Mouse (Mus musculus) forebrain, embryonic 10.5 days (tissue): ENCODE results near the gene Slc38a1. TPM values are rescaled to one million over a fixed set of nuclear protein-coding genes. Genes with fewer than 3 reads are reported as not detected.
"Not testable (repeated sequence)": the region's sequence is repeated elsewhere in the genome, so short reads cannot be mapped to it uniquely, and the experiment has no call there.

Experiments
- DNase-seq: peaks from one replicate; pipeline ENCODE4 v3.0.0-alpha.2; 2017; ENCODE audit warnings: low spot score; ENCODE audit errors: extremely low spot score
- H3K27ac ChIP-seq: fragments of 300-500 bp; sonication (generic); 2 replicates; pipeline ENCODE4 v1.5.1; 2016; ENCODE audit warnings: mild to moderate bottlenecking
- H3K27me3 ChIP-seq: fragments of 300-500 bp; sonication (generic); 2 replicates; pipeline ENCODE4 v1.6.1; 2016; ENCODE audit warnings: mild to moderate bottlenecking; ENCODE audit not compliant: poor library complexity, severe bottlenecking
- H3K36me3 ChIP-seq: fragments of 300-500 bp; sonication (generic); replicated peaks from 2 replicates; pipeline ENCODE4 v1.6.1; 2016; ENCODE audit warnings: mild to moderate bottlenecking, moderate library complexity
- H3K4me1 ChIP-seq: fragments of 300-500 bp; sonication (generic); 2 replicates; pipeline ENCODE4 v1.6.1; 2016
- H3K4me3 ChIP-seq: fragments of 300-500 bp; sonication (generic); 2 replicates; pipeline ENCODE4 v1.5.1; 2016; ENCODE audit warnings: mild to moderate bottlenecking, moderate library complexity
- H3K9me3 ChIP-seq: fragments of 300-500 bp; sonication (generic); 2 replicates; pipeline ENCODE4 v1.6.1; 2016; ENCODE audit warnings: mild to moderate bottlenecking, moderate library complexity
- WGBS: fragments of 180-500 bp; shearing (Covaris S2); methylation state at CpG from one replicate; pipeline ENCODE4 v1.1.7; 2016; 5-methylcytosine and 5-hydroxymethylcytosine counted together
- polyA plus RNA-seq: library from polyadenylated mRNA; unstranded; fragments of >200 nt; fragmentation: Nextera tagmentation; extraction: Ambion mirVana; gene quantifications from 2 replicates; pipeline ENCODE4 v1.2.1, GENCODE M21; 2016

The Slc38a1 gene
- polyA plus RNA-seq, 1 experiment from 2014 or later, result 138 TPM

DNA sequence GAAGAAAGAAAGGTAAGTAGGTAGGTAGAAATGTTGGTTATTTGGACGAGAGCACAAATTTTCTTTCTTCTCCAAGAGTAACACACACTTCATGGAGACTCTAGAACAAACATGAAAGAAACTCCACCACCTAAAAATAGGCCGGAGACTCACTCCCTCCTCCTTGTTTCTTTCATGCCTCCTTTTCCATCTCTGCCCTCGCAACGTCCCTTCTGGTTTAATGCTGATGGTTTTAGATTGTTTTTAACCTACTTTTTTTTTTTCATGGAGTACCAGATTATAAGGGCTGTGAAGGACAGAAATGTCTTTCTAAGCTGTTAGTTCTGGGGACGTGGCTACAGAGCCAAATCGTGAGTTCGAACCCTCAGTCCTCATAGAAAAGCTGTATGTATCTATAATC is 14.5 kb downstream of the Slc38a1 start:
- 94% methylated on average over 7 of the region's 7 CpGs for WGBS
- no peak for DNase-seq
- Histone ChIP-seq H3K4me1 (no peaks in the 10 kb centered on the region), H3K27me3 (no peaks in the 10 kb centered on the region), H3K36me3 (peaks cover 100% of the 10 kb centered on the region), H3K9me3 (peaks cover 47% of the 10 kb centered on the region), H3K4me3 (no peak overlapping the region), H3K27ac (no peak overlapping the region)

- WGBS, result 86% methylated on average over 5 of the region's 5 CpGs
- no peak for DNase-seq
- Histone ChIP-seq H3K9me3 (peaks cover 44% of the 10 kb centered on the region), H3K27me3 (no peaks in the 10 kb centered on the region), H3K36me3 (peaks cover 100% of the 10 kb centered on the region), H3K27ac (no peak overlapping the region), H3K4me1 (no peaks in the 10 kb centered on the region), H3K4me3 (no peak overlapping the region)
These were observed 15.8 kb downstream of the Slc38a1 start for GRCm38 (mm10) chr15:96626871-96627270.

DNA sequence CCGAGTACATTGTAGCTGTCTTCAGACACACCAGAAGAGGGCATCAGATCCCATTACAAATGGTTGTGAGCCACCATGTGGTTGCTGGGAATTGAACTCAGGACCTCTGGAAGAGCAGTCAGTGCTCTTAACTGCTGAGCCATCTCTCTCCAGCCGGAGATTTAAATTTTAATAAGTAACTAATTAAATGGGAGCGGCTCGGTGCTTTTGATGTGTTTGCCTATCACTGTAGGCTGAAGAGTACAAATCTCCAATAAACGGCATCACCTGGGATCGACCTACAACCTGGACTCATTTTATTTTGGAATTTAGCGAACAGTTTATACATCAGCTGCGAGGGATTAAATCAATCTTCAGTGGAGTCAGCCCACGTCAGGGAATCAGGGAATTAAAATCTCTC is 17.7 kb downstream of the Slc38a1 start:
- not testable (repeated sequence) for DNase-seq, H3K27me3 ChIP-seq, H3K4me1 ChIP-seq, H3K27ac ChIP-seq, H3K4me3 ChIP-seq
- Histone ChIP-seq H3K36me3 (peaks cover 100% of the 10 kb centered on the region), H3K9me3 (peaks cover 35% of the 10 kb centered on the region)
- WGBS, result 94% methylated on average over 9 of the region's 9 CpGs

DNA sequence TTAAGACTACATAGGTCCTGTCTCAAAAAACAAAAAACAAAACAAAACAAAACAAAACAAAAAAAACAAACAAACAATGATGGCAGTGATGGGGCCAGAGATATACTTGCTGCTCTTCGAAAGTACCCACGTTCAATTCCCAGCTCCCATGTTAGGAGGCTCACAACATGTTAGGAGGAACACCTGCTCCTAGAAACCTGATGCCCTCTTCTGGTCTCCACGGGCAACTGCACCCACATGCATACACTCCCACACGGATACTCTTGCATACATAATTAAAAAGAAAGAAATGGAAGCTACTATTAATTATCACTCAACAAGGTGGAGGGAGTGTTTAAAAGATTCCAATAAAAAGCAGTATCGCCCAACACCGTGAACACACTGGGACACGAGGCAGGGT is 20.3 kb downstream of the Slc38a1 start:
- H3K4me1 ChIP-seq, result no peaks in the 10 kb centered on the region
- no peak for DNase-seq
- H3K27me3 ChIP-seq, result no peaks in the 10 kb centered on the region
- peaks cover 100% of the 10 kb centered on the region for H3K36me3 ChIP-seq
- no peak overlapping the region for H3K27ac ChIP-seq
- WGBS, result 96% methylated on average over 7 of the region's 7 CpGs
- H3K4me3 ChIP-seq, result no peak overlapping the region
- peaks cover 38% of the 10 kb centered on the region for H3K9me3 ChIP-seq

- peaks cover 45% of the 10 kb centered on the region for H3K9me3 ChIP-seq
- no peak for DNase-seq
- H3K27ac ChIP-seq, result no peak overlapping the region
- H3K27me3 ChIP-seq, result no peaks in the 10 kb centered on the region
- whole genome bisulfite sequencing, result 94% methylated on average over 6 of the region's 6 CpGs
- no peak overlapping the region for H3K4me3 ChIP-seq
- H3K4me1 ChIP-seq, result no peaks in the 10 kb centered on the region
- peaks cover 100% of the 10 kb centered on the region for H3K36me3 ChIP-seq
These were observed 21.0 kb downstream of the Slc38a1 start for GRCm38 (mm10) chr15:96621686-96622085.

DNA sequence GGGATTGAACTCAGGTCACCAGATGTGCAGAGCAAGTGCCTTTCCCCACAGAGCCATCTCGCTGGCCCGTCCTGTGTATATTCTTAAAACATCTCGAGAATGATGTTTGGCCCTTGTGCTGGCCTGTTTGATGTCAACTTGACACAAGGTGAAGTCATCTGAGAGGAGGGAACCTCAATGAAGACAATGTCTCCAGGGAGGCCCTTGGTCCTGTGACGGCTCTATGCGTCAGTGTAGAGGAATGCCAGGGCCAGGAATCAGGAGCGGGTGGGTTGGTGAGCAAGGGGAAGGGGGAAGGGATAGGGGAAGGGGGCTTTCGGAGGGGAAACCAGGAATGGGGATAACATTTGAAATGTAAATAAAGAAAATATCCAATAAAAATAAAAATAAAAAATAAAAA is 25.2 kb downstream of the Slc38a1 start:
- Histone ChIP-seq H3K4me1 (no peaks in the 10 kb centered on the region), H3K36me3 (peaks cover 100% of the 10 kb centered on the region), H3K27ac (no peak overlapping the region), H3K4me3 (no peak overlapping the region), H3K27me3 (no peaks in the 10 kb centered on the region), H3K9me3 (peaks cover 43% of the 10 kb centered on the region)
- DNase-seq, result no peak
- 96% methylated on average over 7 of the region's 7 CpGs for WGBS

DNA sequence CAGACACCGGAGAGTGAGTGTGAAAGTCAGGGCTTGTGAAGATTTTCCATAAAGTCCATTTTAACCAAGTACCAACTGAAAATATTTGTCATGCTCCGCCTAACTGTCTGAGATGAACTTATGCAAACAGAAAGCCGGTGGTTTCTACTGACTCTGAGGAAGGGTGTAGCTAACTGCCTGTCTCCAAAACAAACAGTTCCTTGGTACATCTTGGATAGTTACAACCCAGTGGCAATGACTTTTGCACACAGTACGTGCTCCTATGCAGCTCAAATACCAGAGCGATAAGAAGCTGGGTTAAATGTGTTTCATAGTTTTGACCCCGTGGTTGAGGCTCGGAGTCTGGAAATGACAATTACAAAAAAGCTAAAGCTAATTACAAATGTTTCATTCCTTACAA is 34.0 kb downstream of the Slc38a1 start:
- H3K4me1 ChIP-seq, result 0 out of 2 replicates have a peak, but pooled peaks cover 3% of the 10 kb centered on the region
- H3K9me3 ChIP-seq, result no peaks in the 10 kb centered on the region; the same call in 1 of the 2 replicates
- no peaks in the 10 kb centered on the region for H3K27me3 ChIP-seq
- H3K27ac ChIP-seq, result no peak overlapping the region
- 92% methylated on average over 7 of the region's 7 CpGs for WGBS
- H3K36me3 ChIP-seq, result peaks cover 98% of the 10 kb centered on the region
- no peak overlapping the region for H3K4me3 ChIP-seq
- DNase-seq, result no peak

DNA sequence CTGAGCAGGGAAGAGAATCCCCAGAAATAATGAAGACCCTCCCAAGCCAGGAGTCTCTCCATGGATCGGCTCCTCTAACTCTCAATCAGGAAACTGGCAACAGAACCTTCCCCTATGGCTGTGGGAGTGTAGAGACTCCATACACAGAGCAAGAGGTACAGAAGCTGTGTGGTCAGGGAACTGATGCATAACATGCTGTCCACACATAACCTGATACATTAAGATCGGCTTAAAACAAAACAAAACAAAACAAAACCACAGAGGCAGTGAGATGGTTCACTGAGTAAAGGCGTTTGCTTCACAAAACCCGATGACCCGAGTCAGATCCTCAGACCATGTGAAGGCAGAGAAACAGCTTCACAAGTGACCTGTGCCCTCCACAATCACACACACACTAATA is 35.3 kb downstream of the Slc38a1 start:
- Histone ChIP-seq H3K27ac (no peak overlapping the region), H3K36me3 (peaks cover 96% of the 10 kb centered on the region), H3K9me3 (no peaks in the 10 kb centered on the region), H3K4me1 (0 out of 2 replicates have a peak, but pooled peaks cover 3% of the 10 kb centered on the region), H3K4me3 (no peak overlapping the region), H3K27me3 (no peaks in the 10 kb centered on the region)
- 91% methylated on average over 5 of the region's 5 CpGs for WGBS
- no peak for DNase-seq

DNA sequence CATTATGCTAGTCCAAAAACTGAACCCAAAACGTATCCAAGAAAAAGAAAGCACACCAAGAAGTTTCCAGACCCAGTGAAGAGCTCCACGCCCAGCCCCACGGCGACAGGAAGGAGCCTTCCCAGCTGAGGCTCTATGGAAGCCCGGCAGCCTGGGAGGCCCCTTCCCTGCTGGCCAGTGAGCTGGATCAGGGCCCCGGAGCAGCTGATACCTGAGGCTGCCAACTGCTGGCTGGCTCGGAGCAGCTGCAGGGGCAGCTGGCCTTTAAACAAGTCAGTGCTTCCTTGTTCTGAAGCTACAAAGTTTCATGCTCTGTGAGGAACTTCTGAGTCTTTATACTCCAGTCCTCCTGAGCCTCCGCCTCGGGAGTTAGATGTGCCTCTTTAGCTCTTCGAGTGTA is 38.4 kb downstream of the Slc38a1 start:
- H3K27ac ChIP-seq, result no peak overlapping the region
- H3K9me3 ChIP-seq, result no peaks in the 10 kb centered on the region
- no peak overlapping the region for H3K4me3 ChIP-seq
- DNase-seq, result no peak
- WGBS, result 85% methylated on average over 10 of the region's 10 CpGs
- peaks cover 94% of the 10 kb centered on the region for H3K36me3 ChIP-seq
- H3K27me3 ChIP-seq, result no peaks in the 10 kb centered on the region
- peaks cover 14% of the 10 kb centered on the region for H3K4me1 ChIP-seq

DNA sequence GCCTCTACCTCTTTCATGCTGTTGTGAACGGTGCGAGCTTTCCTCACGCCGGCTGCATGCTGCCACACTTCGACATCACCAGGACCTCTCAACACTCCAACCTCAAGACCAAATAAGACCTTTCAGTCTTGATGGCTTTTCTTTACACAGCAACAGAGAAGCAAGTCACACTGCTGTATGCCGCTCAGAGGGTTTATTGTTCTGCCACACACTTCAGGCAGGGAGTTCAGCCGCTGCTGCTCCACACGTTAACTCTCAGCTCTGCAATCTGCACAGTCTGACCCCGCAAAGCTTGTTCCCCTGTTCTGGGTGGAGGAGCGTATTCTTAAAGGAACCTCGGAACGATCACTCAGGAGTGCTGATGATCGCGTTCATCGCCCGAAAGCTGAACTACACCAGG is 40.7 kb downstream of the Slc38a1 start:
- 92% methylated on average over 16 of the region's 16 CpGs for WGBS
- Histone ChIP-seq H3K9me3 (no peaks in the 10 kb centered on the region), H3K27ac (no peak overlapping the region), H3K27me3 (no peaks in the 10 kb centered on the region), H3K4me3 (no peak overlapping the region), H3K4me1 (peaks cover 14% of the 10 kb centered on the region), H3K36me3 (peaks cover 93% of the 10 kb centered on the region)
- no peak for DNase-seq

GRCm38 (mm10) chr15:96599852-96600781 is 42.6 kb downstream of the Slc38a1 start:
- DNase-seq, result no peak
- Histone ChIP-seq H3K27ac (no peak overlapping the region), H3K9me3 (no peaks in the 10 kb centered on the region), H3K4me1 (peaks cover 14% of the 10 kb centered on the region), H3K4me3 (no peak overlapping the region), H3K27me3 (no peaks in the 10 kb centered on the region), H3K36me3 (peaks cover 91% of the 10 kb centered on the region)
- WGBS, result 86% methylated on average over 21 of the region's 21 CpGs

GRCm38 (mm10) chr15:96598888-96599578 is 43.7 kb downstream of the Slc38a1 start:
- 81% methylated on average over 11 of the region's 11 CpGs for WGBS
- no peak for DNase-seq
- Histone ChIP-seq H3K9me3 (no peaks in the 10 kb centered on the region), H3K36me3 (peaks cover 91% of the 10 kb centered on the region), H3K27ac (no peak overlapping the region), H3K27me3 (no peaks in the 10 kb centered on the region), H3K4me3 (no peak overlapping the region), H3K4me1 (peaks cover 15% of the 10 kb centered on the region)

DNA sequence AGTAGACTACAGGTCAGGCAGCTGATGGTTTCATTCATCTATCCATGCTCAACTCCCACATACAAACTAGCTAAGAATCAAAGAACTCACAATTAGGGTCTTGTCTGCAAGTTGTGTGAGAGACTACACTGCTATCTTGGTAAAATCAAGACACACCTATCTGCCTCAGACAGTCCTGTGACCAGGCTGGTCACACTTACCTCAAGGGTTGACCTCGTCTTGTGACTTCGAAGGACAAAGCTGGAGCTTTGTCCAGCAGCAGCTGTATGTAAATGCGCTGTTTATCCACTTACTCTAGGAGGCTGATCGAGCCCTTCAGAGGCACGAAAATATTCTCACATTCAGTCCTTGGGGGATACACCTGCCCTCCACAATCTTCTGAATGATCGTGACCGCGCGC is 45.6 kb downstream of the Slc38a1 start:
- H3K4me3 ChIP-seq, result no peak overlapping the region
- no peaks in the 10 kb centered on the region for H3K9me3 ChIP-seq
- no peaks in the 10 kb centered on the region for H3K27me3 ChIP-seq
- H3K27ac ChIP-seq, result no peak overlapping the region
- H3K36me3 ChIP-seq, result peaks cover 88% of the 10 kb centered on the region
- WGBS, result 93% methylated on average over 9 of the region's 9 CpGs
- no peak for DNase-seq
- peaks cover 29% of the 10 kb centered on the region for H3K4me1 ChIP-seq
